Mouse (Mus musculus): Measurements from ENCODE around the gene 2700097O09Rik. TPM values are rescaled to one million over a fixed set of nuclear protein-coding genes. Genes with fewer than 3 reads are reported as not detected.
"Not testable (repeated sequence)": the region's sequence is repeated elsewhere in the genome, so short reads cannot be mapped to it uniquely, and the experiment has no call there.

Gene 2700097O09Rik
- total RNA-seq, 2 experiments from 2014 or later = 13.2 to 13.6 TPM

- no peak for DNase-seq (ENCODE audit: low spot score in 2 of 2)
Observed at GRCm38 (mm10) chr12:55049731-55050353, 30.1 kb downstream of the 2700097O09Rik start.

DNA sequence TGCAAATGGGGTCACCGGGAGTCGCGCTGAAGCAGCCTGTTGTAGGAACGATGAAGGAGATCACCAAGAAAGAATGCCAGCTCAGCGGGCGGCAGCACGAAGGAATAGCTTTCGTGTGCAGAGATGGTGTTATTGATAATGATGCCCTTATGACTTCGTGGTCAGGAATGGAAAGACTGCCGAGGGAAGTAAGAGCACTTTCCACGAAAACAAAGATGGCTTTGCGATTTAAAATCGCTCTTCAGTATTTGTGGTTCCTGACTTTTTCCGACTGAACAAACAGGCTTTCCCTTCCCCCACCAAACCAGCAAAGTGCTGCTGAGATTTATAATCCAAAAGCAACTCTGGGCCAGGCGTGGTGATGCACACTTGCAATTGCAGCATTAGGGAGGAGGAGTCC, 38.9 kb downstream of the 2700097O09Rik start:
- no peak for DNase-seq (ENCODE audit: low spot score in 2 of 2)

GRCm38 (mm10) chr12:55027088-55027487, 52.8 kb downstream of the 2700097O09Rik start:
- no peak for DNase-seq (ENCODE audit: low spot score in 2 of 2)

DNA sequence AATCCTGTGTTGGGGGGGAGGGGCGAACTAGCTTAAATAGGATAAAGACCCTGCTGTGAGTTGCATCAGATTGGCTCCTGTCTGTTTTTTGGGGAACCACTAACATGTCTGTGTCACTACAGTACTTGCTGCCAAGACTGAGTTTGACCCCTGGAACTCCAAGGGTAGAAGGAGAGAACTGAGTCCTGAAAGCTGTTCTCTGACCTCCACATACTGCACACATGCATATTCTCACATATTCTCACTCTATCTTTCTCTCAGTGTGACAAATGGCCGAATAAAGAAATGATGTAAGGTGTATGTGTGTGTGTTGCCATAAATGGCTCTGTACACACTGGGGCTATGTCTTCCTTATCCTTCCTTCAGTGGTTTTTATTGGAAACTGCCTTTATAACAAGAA, 56.6 kb downstream of the 2700097O09Rik start:
- no peak for DNase-seq (ENCODE audit: low spot score in 2 of 2)

DNA sequence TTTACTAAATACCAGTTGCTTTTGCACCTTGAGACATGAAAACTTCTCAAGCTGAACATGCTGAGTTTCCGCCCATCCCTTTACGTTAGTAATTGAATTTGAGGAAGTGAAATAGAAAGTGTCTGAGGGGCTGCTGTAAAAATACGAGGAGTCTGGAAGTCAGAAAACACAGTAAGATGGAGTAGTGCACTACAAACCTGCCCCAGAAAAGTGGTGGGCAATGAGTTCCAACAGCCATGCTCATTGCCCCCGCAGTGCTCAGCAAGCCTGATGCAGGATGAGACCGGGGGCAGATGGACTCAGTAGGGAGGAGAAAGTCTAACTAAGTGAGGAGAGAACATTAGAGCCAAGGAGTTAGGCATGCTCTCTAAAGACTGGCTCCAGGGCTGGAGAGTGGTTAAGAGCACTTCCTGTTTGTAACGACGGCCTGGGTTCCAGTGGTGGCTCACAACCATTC, 60.5 kb downstream of the 2700097O09Rik start:
- no peak for DNase-seq (ENCODE audit: low spot score in 2 of 2)

DNA sequence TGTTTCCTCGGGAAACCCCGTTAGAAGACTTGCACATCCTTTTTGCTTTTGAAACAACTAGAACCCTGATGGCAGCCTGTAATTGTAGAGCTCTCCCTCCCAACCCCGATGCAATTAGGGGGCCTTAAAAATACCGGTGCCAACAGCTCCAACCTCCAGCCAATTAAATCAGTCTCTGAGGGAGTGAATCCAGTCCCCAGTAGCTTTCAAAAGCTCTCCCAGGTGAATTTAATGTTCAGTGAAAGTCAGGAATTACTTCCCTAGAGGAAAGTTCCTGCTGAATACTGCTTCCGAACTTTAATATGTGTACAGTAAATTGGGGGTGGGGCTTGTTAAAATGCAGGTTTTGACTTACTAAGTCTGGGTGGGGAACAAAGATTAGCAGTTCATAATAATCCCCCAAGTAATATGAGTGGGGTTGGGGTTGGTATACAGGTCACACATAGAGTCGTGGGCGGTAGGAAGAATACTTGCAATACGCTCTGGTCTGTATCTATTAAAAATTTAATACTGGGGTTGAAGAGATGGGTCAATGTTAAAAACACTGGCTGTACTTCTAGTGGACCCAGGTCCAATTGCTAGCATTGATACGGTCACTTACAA, 62.7 kb downstream of the 2700097O09Rik start:
- DNase-seq (ENCODE audit: low spot score in 2 of 2) = no peak

GRCm38 (mm10) chr12:55016339-55017118, 63.4 kb downstream of the 2700097O09Rik start:
- DNase-seq (ENCODE audit: low spot score in 2 of 2) = no peak

GRCm38 (mm10) chr12:55015428-55015827, 64.5 kb downstream of the 2700097O09Rik start:
- DNase-seq (ENCODE audit: low spot score in 2 of 2) = no peak

GRCm38 (mm10) chr12:55013626-55014398, 66.1 kb downstream of the 2700097O09Rik start, which contains the start of gene Baz1a:
Baz1a (minus strand) TSS chr12:55014348.
- no peak for DNase-seq (ENCODE audit: low spot score in 2 of 2)

DNA sequence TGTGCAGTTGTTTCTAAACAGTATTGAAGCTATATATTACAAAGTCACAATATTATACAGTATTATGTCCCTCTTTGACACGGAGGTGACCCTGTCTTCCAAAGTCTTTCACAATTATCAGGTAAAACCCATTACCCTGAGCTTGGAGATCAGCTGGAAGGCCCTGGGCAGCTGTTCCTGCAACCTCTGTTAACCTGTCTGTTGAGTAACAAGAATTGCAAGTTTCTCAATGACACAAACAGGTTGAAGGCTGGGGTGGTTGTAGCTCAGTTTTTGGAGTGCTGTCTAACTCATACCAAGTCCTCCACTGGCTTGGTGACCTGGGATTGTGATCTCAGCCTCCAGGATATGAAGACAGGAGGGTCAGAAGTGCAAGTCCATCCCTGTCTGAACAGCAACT, 66.9 kb downstream of the 2700097O09Rik start:
- no peak for DNase-seq (ENCODE audit: low spot score in 2 of 2)

GRCm38 (mm10) chr12:55007361-55008008, 72.4 kb downstream of the 2700097O09Rik start:
- DNase-seq (ENCODE audit: low spot score in 2 of 2) = no peak

DNA sequence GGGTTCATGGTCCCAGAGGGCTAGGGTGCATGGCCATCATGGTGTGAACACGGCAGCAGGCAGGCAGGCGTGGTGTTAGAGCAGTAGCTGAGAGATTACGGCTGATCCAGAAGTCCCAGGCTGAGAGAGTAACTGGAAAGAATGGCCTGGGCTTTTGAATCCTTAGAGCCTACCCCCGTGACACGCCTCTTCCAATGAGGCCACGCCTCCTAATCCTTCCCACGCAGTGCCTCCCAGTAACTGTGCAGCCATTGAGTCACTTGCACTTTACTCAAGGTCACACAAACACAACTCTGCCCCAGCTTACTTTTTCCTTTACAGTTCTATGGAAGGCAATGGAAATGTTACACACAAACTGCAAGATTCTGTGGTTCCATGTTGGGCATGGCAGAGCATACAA, 73.8 kb downstream of the 2700097O09Rik start:
- no peak for DNase-seq (ENCODE audit: low spot score in 2 of 2)

- DNase-seq (ENCODE audit: low spot score in 2 of 2) = no peak
Observed at GRCm38 (mm10) chr12:55004396-55004795, 75.5 kb downstream of the 2700097O09Rik start.

- no peak for DNase-seq (ENCODE audit: low spot score in 2 of 2)
Observed at GRCm38 (mm10) chr12:55003843-55004242, 76.1 kb downstream of the 2700097O09Rik start.

DNA sequence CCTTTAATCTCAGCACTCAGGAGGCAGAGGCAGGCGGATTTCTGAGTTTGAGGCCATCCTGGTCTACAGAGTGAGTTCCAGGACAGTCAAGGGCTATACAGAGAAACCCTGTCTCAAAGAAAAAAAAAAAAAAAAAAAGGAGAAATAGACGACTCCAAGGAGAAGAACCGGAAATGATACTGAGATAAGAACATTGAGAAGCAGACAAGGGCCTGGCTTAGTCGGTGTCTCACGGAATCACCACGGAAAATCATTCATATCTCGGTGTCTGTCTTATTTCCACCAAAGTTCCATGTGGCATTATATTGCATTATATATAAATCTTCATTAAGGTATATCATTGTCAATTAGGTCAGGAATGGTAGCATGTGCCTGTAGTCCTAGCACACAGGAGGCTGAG, 77.4 kb downstream of the 2700097O09Rik start:
- DNase-seq (ENCODE audit: low spot score in 2 of 2) = not testable (repeated sequence)

DNA sequence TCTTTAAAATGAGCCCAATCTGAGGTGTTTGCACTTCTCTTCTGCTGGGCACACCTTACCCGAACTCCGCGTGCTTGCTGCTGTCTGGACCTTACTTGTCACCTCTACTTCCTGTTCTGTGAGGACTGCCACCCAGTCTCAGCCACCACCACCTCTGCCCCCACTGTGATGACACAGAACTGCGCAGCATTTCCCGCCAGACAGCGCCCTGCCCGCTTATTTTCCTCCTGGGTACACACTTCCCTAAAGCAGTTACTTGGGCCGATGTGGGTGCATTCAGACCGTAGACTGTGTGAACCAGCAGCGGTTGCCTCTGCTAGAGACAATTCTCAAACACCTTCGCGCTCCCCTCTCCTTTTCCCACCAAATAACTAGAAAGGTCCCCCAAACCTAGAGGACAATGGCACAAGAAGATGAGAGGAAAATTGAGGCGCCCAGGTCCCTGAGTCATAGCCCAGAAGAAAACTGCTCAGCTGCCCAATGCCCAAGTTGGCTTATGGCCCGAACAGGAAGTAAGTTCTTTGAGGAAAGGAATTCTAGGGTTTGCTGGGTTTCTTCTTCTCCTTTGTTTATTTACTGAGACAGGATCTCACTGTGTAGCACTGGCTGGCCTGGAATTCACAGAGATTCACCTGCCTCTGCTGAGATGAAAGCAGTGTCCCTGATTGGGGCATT, 80.8 kb downstream of the 2700097O09Rik start:
- no peak for DNase-seq (ENCODE audit: low spot score in 2 of 2)

- DNase-seq (ENCODE audit: low spot score in 2 of 2) = no peak
Observed at GRCm38 (mm10) chr12:54998411-54998810, 81.5 kb downstream of the 2700097O09Rik start.

GRCm38 (mm10) chr12:54996979-54997474, 82.9 kb downstream of the 2700097O09Rik start:
- DNase-seq (ENCODE audit: low spot score in 2 of 2) = no peak

- no peak for DNase-seq (ENCODE audit: low spot score in 2 of 2)
Observed at GRCm38 (mm10) chr12:54995965-54996364, 83.9 kb downstream of the 2700097O09Rik start.
